In genomic region chr14:12177436-12177835, GRCm38 (mm10) we compare ENCODE assay signal across 11 mouse cellular contexts.
DNase-seq lines count a peak whose midpoint lies in the region; ATAC-seq and TF ChIP-seq lines count a peak whose summit lies in the region.
"Had no signal": no experiment of that assay in that cellular context is flagged by ENCODE, and none has a peak within 500 bp of the region (broad histone marks: within the 10 kb centered on the region; RNA-seq: fewer than 3 reads in every experiment).

No protein-coding gene starts in this region.

- TF ChIP-seq CTCF in forebrain, postnatal 0 days (IDR thresholded peaks at IDR 0.05; ENCODE audit: low read depth): no peak

- no peaks in the 10 kb centered on the region for H3K36me3 ChIP-seq in forebrain, postnatal 0 days (ENCODE audit: insufficient read depth)
- no peaks in the 10 kb centered on the region for H3K36me3 ChIP-seq in midbrain, embryonic 15.5 days (replicated peaks)
- H3K36me3 ChIP-seq: limb, embryonic 10.5 days; neural tube, embryonic 12.5 days had no signal

- no peak overlapping the region for H3K27ac ChIP-seq in forebrain, postnatal 0 days (ENCODE audit: low read depth, low read length)
- no peak overlapping the region for H3K27ac ChIP-seq in midbrain, embryonic 15.5 days
- H3K27ac ChIP-seq: limb, embryonic 10.5 days; neural tube, embryonic 12.5 days had no signal

- ATAC-seq in forebrain, postnatal 0 days: peak; percentile 81
- peak; percentile 86 for ATAC-seq in midbrain, embryonic 15.5 days (replicated peaks)
- no peak for ATAC-seq in activated CD4-positive, CD25-positive, alpha-beta regulatory T cell, adult 4 months

- H3K9ac ChIP-seq in forebrain, postnatal 0 days: no peak overlapping the region
- H3K9ac ChIP-seq in midbrain, embryonic 15.5 days: no peak overlapping the region
- H3K9ac ChIP-seq: neural tube, embryonic 12.5 days had no signal

- peak; percentile 32 for DNase-seq in layer of hippocampus, adult 11-12 months (ENCODE audit: low spot score)
- DNase-seq in layer of hippocampus, adult 9-10 months (ENCODE audit: low spot score): no peak
- DNase-seq in cerebellum, postnatal 14 days: peak; percentile 70 to 73
- DNase-seq in forebrain, postnatal 0 days: peak; percentile 63
- no peak for DNase-seq in liver
- DNase-seq in heart, adult 18-20 months: no peak

- 6% methylated on average over 5 of the region's 5 CpGs for WGBS in forebrain, postnatal 0 days
- 9% methylated on average over 5 of the region's 5 CpGs for WGBS in midbrain, embryonic 15.5 days

- H3K4me2 ChIP-seq in forebrain, postnatal 0 days (ENCODE audit: low read depth): no peak overlapping the region
- H3K4me2 ChIP-seq in midbrain, embryonic 15.5 days: no peak overlapping the region
- H3K4me2 ChIP-seq: neural tube, embryonic 12.5 days had no signal

- no peaks in the 10 kb centered on the region for H3K4me1 ChIP-seq in forebrain, postnatal 0 days (ENCODE audit: insufficient read depth)
- H3K4me1 ChIP-seq in midbrain, embryonic 15.5 days: peaks cover 11% of the 10 kb centered on the region; the same call in 1 of the 2 replicates

- H3K27me3 ChIP-seq in forebrain, postnatal 0 days (ENCODE audit: insufficient read depth, low read length): no peaks in the 10 kb centered on the region
- no peaks in the 10 kb centered on the region for H3K27me3 ChIP-seq in midbrain, embryonic 15.5 days (replicated peaks)
- H3K27me3 ChIP-seq: CH12.LX; neural tube, embryonic 12.5 days had no signal

- H3K4me3 ChIP-seq in forebrain, postnatal 0 days (ENCODE audit: low read depth, low read length): no peak overlapping the region
- H3K4me3 ChIP-seq in midbrain, embryonic 15.5 days: no peak overlapping the region
- H3K4me3 ChIP-seq: limb, embryonic 10.5 days; neural tube, embryonic 12.5 days had no signal

- no peaks in the 10 kb centered on the region for H3K9me3 ChIP-seq in forebrain, postnatal 0 days (ENCODE audit: low read length)
- H3K9me3 ChIP-seq in midbrain, embryonic 15.5 days: no peaks in the 10 kb centered on the region
- H3K9me3 ChIP-seq: limb, embryonic 10.5 days; neural tube, embryonic 12.5 days had no signal

Comparison
In these comparisons a context has a peak if more than half of its experiments do, and no peak if none do; other contexts are left out.
1. DNase-seq: peak in layer of hippocampus, adult 11-12 months (single experiment), cerebellum, postnatal 14 days (2 of 2) and forebrain, postnatal 0 days (single experiment); none in layer of hippocampus, adult 9-10 months (single experiment), liver (single experiment) and heart, adult 18-20 months (0 of 2).